Mouse (Mus musculus) hindbrain, embryonic 15.5 days (tissue): ENCODE measurements around the gene Camk1g. TPM values are rescaled to one million over a fixed set of nuclear protein-coding genes. Genes with fewer than 3 reads are reported as not detected.

Source experiments
- ATAC-seq: fragments of 200-750 bp; cut with Nextera tagmentation; 2 replicates; pipeline ENCODE4 v1.8.0; 2017; ENCODE audit warnings: low read depth, moderate number of reproducible peaks, moderate TSS enrichment; ENCODE audit not compliant: low FRiP score
- H3K27ac ChIP-seq: fragments of 300-500 bp; sonication (generic); replicated peaks from 2 replicates; pipeline ENCODE4 v1.5.1; 2015; ENCODE audit warnings: mild to moderate bottlenecking, inconsistent platforms
- H3K27me3 ChIP-seq: fragments of 300-500 bp; sonication (generic); 2 replicates; pipeline ENCODE4 v1.6.1; 2015; ENCODE audit warnings: control low read depth, inconsistent platforms
- H3K36me3 ChIP-seq: fragments of 300-500 bp; sonication (generic); 2 replicates; pipeline ENCODE4 v1.6.1; 2015; ENCODE audit warnings: control low read depth, inconsistent platforms
- H3K4me1 ChIP-seq: fragments of 300-500 bp; sonication (generic); replicated peaks from 2 replicates; pipeline ENCODE4 v1.6.1; 2015; ENCODE audit warnings: control low read depth, inconsistent platforms
- H3K4me2 ChIP-seq: fragments of 300-500 bp; sonication (generic); 2 replicates; pipeline ENCODE4 v1.6.1; 2015; ENCODE audit warnings: moderate library complexity, mild to moderate bottlenecking, inconsistent platforms
- H3K4me3 ChIP-seq: fragments of 300-500 bp; sonication (generic); 2 replicates; pipeline ENCODE4 v1.5.1; 2015; ENCODE audit warnings: mild to moderate bottlenecking, inconsistent platforms
- H3K9ac ChIP-seq: fragments of 300-500 bp; sonication (generic); 2 replicates; pipeline ENCODE4 v1.6.1; 2015; ENCODE audit warnings: inconsistent platforms
- H3K9me3 ChIP-seq: fragments of 300-500 bp; sonication (generic); 2 replicates; pipeline ENCODE4 v1.6.1; 2016; ENCODE audit warnings: control low read depth, inconsistent platforms
- WGBS: fragments of 180-500 bp; shearing (Covaris S2); methylation state at CpG from one replicate; pipeline ENCODE4 v1.1.7; 2015; 5-methylcytosine and 5-hydroxymethylcytosine counted together
- polyA plus RNA-seq: library from polyadenylated mRNA; unstranded; fragments of >200 nt; fragmentation: Nextera tagmentation; extraction: Ambion mirVana; gene quantifications from 2 replicates; pipeline ENCODE4 v1.2.1, GENCODE M21; 2015

Camk1g gene
- polyA plus RNA-seq, 1 experiment from 2014 or later, result 40.5 TPM

GRCm38 (mm10) chr1:193329557-193329956, 40.5 kb downstream of the Camk1g start:
- no peak overlapping the region for H3K4me2 ChIP-seq
- H3K4me1 ChIP-seq, result peaks cover 10% of the 10 kb centered on the region
- ATAC-seq, result no peak
- no peaks in the 10 kb centered on the region for H3K27me3 ChIP-seq
- H3K4me3 ChIP-seq, result no peak overlapping the region
- H3K9me3 ChIP-seq, result no peaks in the 10 kb centered on the region
- 81% methylated on average over 9 of the region's 9 CpGs for WGBS
- no peak overlapping the region for H3K9ac ChIP-seq
- H3K27ac ChIP-seq, result no peak overlapping the region
- no peaks in the 10 kb centered on the region for H3K36me3 ChIP-seq

DNA sequence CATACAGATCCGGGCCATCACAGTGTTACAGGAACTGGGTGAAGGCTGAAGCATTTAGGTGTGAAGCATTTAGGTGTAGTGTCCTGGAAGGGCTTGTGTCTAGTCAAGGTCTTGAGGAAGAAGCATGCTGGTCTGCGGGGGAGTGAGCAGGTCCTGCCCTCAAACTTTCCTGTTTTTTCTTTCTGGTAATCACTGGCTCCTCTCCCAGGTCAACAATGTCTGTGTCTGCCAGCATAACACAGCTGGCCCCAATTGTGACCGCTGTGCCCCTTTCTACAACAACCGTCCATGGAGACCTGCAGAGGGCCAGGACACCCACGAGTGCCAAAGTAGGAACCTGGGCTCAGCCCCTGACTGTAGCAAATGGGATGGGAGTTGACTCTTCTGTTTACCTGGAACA, 42.4 kb downstream of the Camk1g start:
- no peak for ATAC-seq
- 76% methylated on average over 5 of the region's 5 CpGs for WGBS
- no peaks in the 10 kb centered on the region for H3K27me3 ChIP-seq
- H3K9ac ChIP-seq, result no peak overlapping the region
- H3K9me3 ChIP-seq, result no peaks in the 10 kb centered on the region
- H3K27ac ChIP-seq, result no peak overlapping the region
- peaks cover 5% of the 10 kb centered on the region; the same call in 1 of the 2 replicates for H3K4me1 ChIP-seq
- H3K4me3 ChIP-seq, result no peak overlapping the region
- no peak overlapping the region for H3K4me2 ChIP-seq
- H3K36me3 ChIP-seq, result no peaks in the 10 kb centered on the region

DNA sequence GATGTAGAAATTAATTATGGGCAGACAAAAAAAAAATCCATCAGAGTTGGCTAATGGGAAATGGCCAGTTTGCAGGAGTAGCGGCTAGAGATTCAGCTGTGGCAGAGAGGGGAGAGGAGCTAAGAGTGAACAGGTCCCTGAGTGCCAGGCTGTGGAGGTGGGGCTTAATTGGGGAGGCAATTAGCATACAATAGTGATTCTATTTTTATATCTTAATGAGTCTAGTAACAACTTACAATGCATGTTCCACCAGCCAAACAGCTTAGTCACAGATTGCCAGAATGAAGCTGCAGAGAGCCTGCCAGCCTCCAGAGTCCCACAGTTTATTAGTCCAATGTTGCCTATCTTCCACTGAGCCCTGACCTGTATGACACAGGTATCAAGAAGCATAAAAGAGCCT, 42.9 kb downstream of the Camk1g start:
- H3K27ac ChIP-seq, result no peak overlapping the region
- no peak for ATAC-seq
- no peak overlapping the region for H3K9ac ChIP-seq
- no peaks in the 10 kb centered on the region for H3K9me3 ChIP-seq
- no peak overlapping the region for H3K4me3 ChIP-seq
- H3K36me3 ChIP-seq, result no peaks in the 10 kb centered on the region
- H3K4me2 ChIP-seq, result no peak overlapping the region
- WGBS, result 45% methylated on average over 1 of the region's 1 CpGs
- H3K27me3 ChIP-seq, result no peaks in the 10 kb centered on the region
- peaks cover 5% of the 10 kb centered on the region; the same call in 1 of the 2 replicates for H3K4me1 ChIP-seq

DNA sequence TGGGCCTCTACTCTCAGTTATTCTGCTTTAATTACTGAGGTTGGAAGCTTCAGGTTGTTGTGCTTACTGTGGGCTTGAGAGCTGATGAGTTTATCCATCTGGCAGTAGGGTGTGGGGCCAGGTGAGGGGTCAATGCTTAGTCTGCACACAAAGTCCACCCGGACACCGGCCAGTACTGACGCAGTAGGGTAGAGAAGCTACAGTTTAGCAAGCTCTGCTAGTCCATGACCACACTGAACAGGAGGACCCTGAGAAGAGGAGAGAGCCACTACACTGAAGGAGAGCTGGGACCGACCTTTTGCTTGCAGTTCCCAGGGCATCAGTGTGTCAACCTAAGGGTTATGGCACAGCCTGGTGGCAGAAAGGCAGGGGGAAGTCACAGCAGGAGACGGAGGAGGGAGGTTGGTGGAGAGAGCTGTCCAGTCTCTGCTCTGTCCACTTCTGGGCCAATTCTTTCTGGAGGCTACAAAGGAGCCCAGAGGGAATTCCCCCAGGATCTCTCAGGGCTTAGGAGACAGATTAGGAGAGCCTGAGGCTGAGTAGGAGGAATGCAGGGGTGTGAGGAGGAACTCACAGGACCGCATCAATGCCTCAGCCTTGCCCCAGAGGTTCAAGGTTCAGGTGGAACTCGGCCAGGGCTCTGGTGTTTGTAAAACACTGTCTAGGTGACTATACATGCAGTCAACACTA, 43.5 kb downstream of the Camk1g start:
- no peak for ATAC-seq
- H3K36me3 ChIP-seq, result no peaks in the 10 kb centered on the region
- no peak overlapping the region for H3K4me3 ChIP-seq
- H3K4me2 ChIP-seq, result no peak overlapping the region
- WGBS, result 79% methylated on average over 7 of the region's 7 CpGs
- no peak overlapping the region for H3K9ac ChIP-seq
- H3K27ac ChIP-seq, result no peak overlapping the region
- peaks cover 5% of the 10 kb centered on the region; the same call in 1 of the 2 replicates for H3K4me1 ChIP-seq
- H3K27me3 ChIP-seq, result no peaks in the 10 kb centered on the region
- H3K9me3 ChIP-seq, result no peaks in the 10 kb centered on the region

DNA sequence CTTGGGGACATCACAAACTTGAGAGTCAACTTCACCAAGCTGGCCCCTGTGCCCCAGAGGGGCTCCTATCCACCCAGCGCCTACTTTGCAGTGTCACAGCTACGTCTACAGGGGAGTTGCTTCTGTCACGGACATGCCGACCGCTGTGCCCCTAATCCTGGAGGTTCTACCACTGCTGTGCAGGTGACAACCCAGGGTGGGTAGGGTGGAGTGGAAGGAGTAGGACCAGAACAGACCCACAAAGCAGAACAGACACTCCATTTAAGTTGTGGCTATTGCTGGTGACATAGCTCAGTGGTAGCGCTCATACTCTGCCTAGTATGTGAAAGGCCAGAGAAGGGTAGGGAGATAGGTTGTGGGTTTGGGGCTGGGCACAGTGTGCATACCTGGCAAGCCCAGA, 44.2 kb downstream of the Camk1g start:
- H3K9ac ChIP-seq, result no peak overlapping the region
- no peaks in the 10 kb centered on the region for H3K9me3 ChIP-seq
- peaks cover 5% of the 10 kb centered on the region; the same call in 1 of the 2 replicates for H3K4me1 ChIP-seq
- WGBS, result 94% methylated on average over 6 of the region's 6 CpGs
- ATAC-seq, result no peak
- H3K36me3 ChIP-seq, result no peaks in the 10 kb centered on the region
- H3K27ac ChIP-seq, result no peak overlapping the region
- no peak overlapping the region for H3K4me3 ChIP-seq
- no peak overlapping the region for H3K4me2 ChIP-seq
- no peaks in the 10 kb centered on the region for H3K27me3 ChIP-seq

DNA sequence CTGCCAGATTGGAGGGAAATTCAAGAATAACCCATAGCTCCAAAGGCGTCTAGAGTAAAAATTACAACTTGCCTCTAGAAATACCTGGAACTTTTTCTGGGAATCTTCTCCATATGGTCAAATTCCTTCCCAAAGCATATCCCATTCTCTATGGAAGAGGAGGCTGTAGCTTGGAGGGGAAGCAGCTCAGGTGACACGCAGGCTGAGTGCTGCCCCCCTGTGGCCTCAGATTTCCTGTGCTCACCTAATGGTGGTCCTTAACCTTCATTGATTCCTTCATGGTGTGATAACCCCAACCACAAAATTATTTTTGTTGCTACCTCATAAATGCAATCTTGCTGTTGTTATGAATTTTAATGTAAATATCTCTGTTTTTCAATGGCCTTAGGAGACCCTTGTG, 45.9 kb downstream of the Camk1g start:
- H3K27ac ChIP-seq, result no peak overlapping the region
- 41% methylated on average over 2 of the region's 2 CpGs for WGBS
- no peak for ATAC-seq
- no peaks in the 10 kb centered on the region for H3K27me3 ChIP-seq
- no peak overlapping the region for H3K4me2 ChIP-seq
- H3K9ac ChIP-seq, result no peak overlapping the region
- no peaks in the 10 kb centered on the region for H3K36me3 ChIP-seq
- no peaks in the 10 kb centered on the region for H3K9me3 ChIP-seq
- H3K4me1 ChIP-seq, result no peaks in the 10 kb centered on the region; the same call in 1 of the 2 replicates
- H3K4me3 ChIP-seq, result no peak overlapping the region

GRCm38 (mm10) chr1:193323686-193324085, 46.4 kb downstream of the Camk1g start:
- no peaks in the 10 kb centered on the region; the same call in 1 of the 2 replicates for H3K4me1 ChIP-seq
- H3K4me3 ChIP-seq, result no peak overlapping the region
- H3K36me3 ChIP-seq, result no peaks in the 10 kb centered on the region
- whole genome bisulfite sequencing, result 95% methylated on average over 6 of the region's 6 CpGs
- no peak for ATAC-seq
- no peak overlapping the region for H3K27ac ChIP-seq
- H3K9ac ChIP-seq, result no peak overlapping the region
- H3K9me3 ChIP-seq, result no peaks in the 10 kb centered on the region
- H3K4me2 ChIP-seq, result no peak overlapping the region
- no peaks in the 10 kb centered on the region for H3K27me3 ChIP-seq

DNA sequence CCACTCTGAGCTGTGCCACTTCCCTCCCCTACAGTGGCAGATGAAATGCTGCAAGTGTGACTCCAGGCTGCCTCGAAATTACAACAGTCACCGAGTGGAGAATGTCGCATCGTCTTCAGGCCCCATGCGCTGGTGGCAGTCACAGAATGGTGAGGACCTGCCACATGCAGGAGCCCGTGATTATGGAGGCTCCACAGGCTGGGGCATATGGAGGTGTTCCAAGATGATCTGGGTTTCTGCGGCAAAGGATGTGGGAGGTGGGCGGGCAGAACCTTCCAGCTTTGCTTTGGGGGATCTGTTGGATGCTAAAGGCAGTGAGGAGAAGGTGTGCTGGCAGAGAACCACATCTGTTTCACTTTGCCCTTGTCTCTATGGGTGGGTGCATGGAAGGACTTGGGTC, 49.7 kb downstream of the Camk1g start:
- no peaks in the 10 kb centered on the region for H3K36me3 ChIP-seq
- peaks cover 14% of the 10 kb centered on the region for H3K4me1 ChIP-seq
- no peaks in the 10 kb centered on the region for H3K27me3 ChIP-seq
- H3K27ac ChIP-seq, result no peak overlapping the region
- 94% methylated on average over 8 of the region's 8 CpGs for WGBS
- ATAC-seq, result no peak
- no peak overlapping the region for H3K9ac ChIP-seq
- H3K4me3 ChIP-seq, result no peak overlapping the region
- no peaks in the 10 kb centered on the region for H3K9me3 ChIP-seq
- H3K4me2 ChIP-seq, result no peak overlapping the region

DNA sequence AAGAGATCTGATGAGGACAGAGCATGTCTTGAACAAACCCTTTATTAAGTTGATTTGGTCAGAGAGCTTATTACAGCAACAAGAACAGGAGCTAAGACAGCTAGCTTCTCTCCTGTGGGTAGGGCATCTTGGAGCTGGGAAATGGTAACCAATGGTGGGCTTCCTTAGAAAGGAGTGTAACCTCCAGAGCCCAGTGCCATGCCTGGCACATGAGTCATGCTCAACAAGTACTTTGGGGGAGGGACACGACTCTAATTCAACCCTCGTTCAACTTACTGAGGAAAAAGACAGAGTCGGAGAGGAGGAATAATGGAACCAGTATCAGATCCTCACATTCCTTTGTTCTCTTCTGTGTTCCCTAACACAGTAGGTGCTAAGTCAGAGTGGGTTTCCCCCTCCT, 50.4 kb downstream of the Camk1g start:
- ATAC-seq, result no peak
- no peaks in the 10 kb centered on the region for H3K36me3 ChIP-seq
- 42% methylated on average over 3 of the region's 3 CpGs for WGBS

GRCm38 (mm10) chr1:193317159-193317559, 52.9 kb downstream of the Camk1g start:
- peaks cover 14% of the 10 kb centered on the region for H3K4me1 ChIP-seq
- H3K9ac ChIP-seq, result no peak overlapping the region
- ATAC-seq, result peak; percentile 83
- no peak overlapping the region for H3K4me2 ChIP-seq
- no peaks in the 10 kb centered on the region for H3K27me3 ChIP-seq
- H3K27ac ChIP-seq, result 0 out of 2 replicates have a peak overlapping the region, but pooled peaks have one; percentile 50
- WGBS, result 27% methylated on average over 6 of the region's 6 CpGs
- no peaks in the 10 kb centered on the region for H3K36me3 ChIP-seq
- no peaks in the 10 kb centered on the region for H3K9me3 ChIP-seq
- no peak overlapping the region for H3K4me3 ChIP-seq

More for the DNA sequence above, 50.4 kb downstream of the Camk1g start:
- Histone ChIP-seq H3K27me3 (no peaks in the 10 kb centered on the region), H3K4me1 (peaks cover 14% of the 10 kb centered on the region), H3K4me2 (no peak overlapping the region), H3K9ac (no peak overlapping the region), H3K4me3 (no peak overlapping the region), H3K9me3 (no peaks in the 10 kb centered on the region), H3K27ac (no peak overlapping the region)

- peak overlapping the region; percentile 42 for H3K27ac ChIP-seq
- no peaks in the 10 kb centered on the region for H3K36me3 ChIP-seq
- H3K4me2 ChIP-seq, result no peak overlapping the region
- H3K9ac ChIP-seq, result no peak overlapping the region
- no peaks in the 10 kb centered on the region for H3K27me3 ChIP-seq
- 75% methylated on average over 9 of the region's 9 CpGs for WGBS
- H3K4me3 ChIP-seq, result no peak overlapping the region
- ATAC-seq, result no peak
- no peaks in the 10 kb centered on the region for H3K9me3 ChIP-seq
- peaks cover 14% of the 10 kb centered on the region for H3K4me1 ChIP-seq
These were observed 53.7 kb downstream of the Camk1g start for GRCm38 (mm10) chr1:193316358-193316750.

DNA sequence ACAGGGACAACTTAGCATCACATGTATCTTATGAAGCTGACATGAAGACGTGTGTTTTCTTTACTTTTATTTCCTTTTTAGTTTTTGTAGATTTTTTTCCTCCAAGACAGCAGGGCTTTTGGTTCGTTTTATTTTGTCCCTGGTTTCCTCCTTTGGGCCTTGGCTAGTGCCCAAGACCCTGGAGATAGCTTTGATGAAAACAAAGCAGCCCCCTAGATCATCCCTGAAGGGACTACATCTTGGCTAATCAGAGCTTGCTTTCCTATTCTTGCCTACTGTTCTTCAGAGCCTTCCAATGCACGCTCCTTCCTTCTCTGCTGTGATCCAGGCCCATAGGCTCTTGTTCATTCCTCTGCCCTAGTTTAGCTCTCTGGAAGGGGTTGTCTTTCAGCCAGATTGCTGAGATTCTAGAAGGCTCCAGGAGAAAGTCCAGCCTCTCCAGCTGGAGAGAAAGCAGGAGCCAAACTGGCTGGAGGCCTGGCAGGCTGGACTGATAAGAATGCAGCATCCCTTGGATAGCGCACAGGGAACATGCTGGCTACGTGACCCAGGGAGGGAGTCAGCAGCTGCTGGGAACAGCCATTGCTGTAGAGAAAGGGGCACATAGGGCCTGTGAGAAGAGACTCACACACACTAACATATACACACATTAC, 54.3 kb downstream of the Camk1g start:
- Histone ChIP-seq H3K36me3 (no peaks in the 10 kb centered on the region), H3K4me1 (peaks cover 14% of the 10 kb centered on the region), H3K4me2 (no peak overlapping the region), H3K4me3 (no peak overlapping the region), H3K9ac (no peak overlapping the region), H3K27me3 (no peaks in the 10 kb centered on the region), H3K9me3 (no peaks in the 10 kb centered on the region), H3K27ac (peak overlapping the region; percentile 42)
- WGBS, result 62% methylated on average over 5 of the region's 5 CpGs
- no peak for ATAC-seq
